Mouse (Mus musculus) MEL-GATA-1-ER (cell line): ENCODE results near the gene Ppp2r5b.

Experiments used
- DNase-seq: peaks from one replicate; pipeline ENCODE4 v3.0.0-alpha.2; 2012; ENCODE audit warnings: low read depth; ENCODE audit errors: extremely low read depth

Ppp2r5b gene

GRCm38 (mm10) chr19:6235084-6236052, at the start of gene Ppp2r5b:
Gene Ppp2r5b (minus strand): TSS chr19:6235872.
- DNase-seq, result peak; percentile 76

GRCm38 (mm10) chr19:6285226-6285625, 49.6 kb upstream of the Ppp2r5b start:
- no peak for DNase-seq

- DNase-seq, result peak; percentile 87
These were observed 48.8 kb upstream of the Ppp2r5b start for GRCm38 (mm10) chr19:6284502-6284901.

DNA sequence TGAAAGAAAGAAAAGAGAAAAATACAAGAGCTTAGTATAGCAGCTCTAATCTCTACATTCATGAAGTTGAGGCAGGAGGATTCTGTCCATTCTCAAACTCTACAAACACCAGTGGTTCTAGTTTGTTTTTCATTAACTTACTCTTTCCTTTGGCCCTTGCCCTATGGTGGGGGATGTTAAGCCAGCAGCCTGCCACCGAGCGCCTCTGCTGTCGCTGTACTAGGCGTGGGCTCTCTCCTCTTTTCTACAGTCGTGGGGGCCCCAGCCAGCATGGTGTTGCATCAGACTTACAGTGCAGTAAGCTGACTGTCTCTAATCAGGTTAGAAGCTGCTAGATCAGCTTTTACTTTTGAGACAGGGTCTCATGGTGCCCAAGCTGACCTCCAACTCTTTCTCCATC, 47.3 kb upstream of the Ppp2r5b start:
- no peak for DNase-seq

DNA sequence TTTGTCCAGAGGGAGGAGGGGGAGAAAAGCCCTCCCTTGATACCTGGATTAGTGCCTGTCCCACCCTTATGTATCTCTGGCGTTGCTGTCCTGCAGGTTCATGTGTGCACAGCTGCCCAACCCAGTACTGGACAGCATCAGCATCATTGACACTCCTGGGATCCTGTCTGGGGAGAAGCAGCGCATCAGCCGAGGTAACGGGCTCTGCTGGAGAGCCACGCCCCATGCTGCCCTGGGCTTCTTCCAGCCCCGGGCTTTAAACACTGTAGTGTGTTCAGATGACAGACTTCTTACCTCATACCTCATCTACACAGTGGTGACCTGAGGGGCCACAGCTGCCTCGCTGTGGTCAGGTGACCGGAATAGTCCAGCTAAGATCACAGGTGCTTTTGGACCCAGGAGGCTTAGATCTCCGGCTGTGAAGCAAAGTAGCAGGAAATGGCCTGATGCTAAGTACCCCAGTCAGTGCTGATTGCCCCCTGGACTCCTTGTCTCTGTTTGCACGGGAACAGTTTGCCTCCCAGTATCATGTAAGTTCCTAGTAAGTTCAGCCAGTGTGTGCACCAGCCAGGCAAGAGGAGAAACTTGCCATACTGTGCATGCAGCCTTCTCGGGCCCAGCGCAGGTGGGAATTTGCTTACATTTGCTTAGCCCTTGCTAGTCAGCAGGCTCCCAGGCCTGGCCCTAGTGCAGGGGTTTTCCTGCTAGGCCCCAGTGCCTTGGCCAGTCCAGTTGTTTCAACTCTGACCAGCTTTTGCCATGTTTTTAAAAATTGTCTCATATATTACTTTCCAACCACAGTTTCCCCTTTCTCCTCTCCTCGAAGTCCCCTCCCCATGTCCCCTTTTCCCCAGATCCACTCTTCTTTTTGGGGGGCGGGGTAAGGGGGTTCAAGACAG, 45.7 kb upstream of the Ppp2r5b start:
- no peak for DNase-seq

DNA sequence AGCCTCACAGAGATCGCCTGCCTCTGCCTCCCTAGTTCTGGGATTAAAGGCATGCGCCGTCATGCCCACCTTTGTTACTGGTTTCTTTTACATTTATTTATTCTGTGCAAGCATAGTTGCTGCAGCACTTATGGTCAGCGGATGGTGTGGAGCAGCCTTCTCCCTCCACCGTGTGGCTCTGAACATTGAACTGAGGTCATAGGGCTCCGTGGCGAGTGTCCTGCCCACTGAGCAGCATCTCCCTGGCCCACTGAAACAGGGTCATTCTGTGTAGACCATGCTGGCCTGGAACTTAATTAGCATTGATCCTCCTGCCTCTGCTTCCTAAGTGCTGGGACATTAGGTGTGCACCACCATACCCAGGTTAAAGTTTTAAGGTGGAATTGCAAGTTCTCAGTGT, 44.9 kb upstream of the Ppp2r5b start:
- DNase-seq, result no peak

DNA sequence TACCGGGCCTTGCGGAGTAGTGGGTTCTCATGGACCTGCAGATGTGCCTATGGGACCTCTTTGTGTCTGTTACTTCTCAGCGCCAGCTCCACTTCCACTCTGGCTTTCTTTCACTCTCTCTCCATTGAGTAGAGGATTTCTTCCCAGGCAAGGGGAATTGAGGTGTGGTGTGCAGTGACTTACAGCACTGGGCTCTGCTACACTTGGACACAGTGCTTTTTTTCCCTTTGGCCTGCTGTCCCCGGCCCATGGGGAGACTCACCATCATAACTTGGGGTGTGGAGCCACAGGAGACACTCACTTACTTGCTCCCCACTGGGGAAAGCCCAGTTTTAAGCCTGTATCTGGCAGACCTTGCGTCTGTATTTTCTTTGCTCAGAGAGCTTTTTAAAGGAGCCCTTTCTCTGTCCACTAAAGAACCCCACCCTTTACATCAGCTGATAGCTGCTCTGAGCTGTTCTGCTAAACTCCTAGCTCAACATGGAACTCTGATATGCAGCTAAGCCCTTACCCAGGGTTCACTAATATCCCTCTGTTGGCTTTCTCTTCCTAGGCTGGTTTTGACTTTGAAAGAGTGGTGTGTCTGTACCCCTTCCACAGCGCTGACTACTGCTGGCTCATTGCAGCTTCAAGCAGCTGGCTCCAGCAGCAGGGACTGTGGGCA, 43.9 kb upstream of the Ppp2r5b start:
- DNase-seq, result no peak

GRCm38 (mm10) chr19:6278439-6279073, 42.9 kb upstream of the Ppp2r5b start:
- no peak for DNase-seq

DNA sequence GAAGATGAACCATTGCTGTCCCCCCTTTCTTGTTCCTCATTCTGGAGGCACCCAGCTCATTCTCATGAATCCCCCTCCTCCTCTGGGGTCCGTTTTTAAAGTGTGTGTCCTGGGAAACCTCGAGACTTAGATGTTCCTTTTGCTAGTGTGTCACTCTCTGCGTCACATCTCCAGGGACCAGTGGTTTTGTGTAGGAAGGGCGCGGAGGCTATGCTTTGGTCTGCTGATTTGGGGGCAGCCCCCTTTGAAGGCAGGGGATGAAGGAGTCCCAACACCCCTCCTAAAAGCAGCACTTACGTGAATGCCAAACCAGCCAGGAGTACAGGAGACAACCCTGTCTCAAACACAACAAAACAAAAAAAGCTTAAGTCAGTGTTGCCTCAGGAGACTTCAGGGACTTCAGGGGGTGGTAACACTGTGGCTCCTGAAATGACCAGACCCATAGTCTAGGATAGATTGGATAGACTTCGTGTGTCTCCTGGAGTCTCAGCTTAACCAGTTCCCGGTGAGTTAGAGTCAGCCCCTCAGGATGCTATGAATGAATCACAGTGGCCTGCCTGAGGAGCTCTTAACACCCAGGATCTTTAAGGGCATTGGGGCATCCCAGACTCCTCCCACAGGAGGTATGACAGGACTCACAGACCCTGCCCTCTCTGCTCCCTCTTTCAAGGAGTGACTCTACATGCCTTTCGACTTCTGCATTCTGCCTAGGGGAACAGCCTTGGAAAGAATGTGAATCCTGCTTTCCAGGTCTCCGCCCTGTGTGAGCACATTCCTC, 42.2 kb upstream of the Ppp2r5b start:
- peak; percentile 79 for DNase-seq

DNA sequence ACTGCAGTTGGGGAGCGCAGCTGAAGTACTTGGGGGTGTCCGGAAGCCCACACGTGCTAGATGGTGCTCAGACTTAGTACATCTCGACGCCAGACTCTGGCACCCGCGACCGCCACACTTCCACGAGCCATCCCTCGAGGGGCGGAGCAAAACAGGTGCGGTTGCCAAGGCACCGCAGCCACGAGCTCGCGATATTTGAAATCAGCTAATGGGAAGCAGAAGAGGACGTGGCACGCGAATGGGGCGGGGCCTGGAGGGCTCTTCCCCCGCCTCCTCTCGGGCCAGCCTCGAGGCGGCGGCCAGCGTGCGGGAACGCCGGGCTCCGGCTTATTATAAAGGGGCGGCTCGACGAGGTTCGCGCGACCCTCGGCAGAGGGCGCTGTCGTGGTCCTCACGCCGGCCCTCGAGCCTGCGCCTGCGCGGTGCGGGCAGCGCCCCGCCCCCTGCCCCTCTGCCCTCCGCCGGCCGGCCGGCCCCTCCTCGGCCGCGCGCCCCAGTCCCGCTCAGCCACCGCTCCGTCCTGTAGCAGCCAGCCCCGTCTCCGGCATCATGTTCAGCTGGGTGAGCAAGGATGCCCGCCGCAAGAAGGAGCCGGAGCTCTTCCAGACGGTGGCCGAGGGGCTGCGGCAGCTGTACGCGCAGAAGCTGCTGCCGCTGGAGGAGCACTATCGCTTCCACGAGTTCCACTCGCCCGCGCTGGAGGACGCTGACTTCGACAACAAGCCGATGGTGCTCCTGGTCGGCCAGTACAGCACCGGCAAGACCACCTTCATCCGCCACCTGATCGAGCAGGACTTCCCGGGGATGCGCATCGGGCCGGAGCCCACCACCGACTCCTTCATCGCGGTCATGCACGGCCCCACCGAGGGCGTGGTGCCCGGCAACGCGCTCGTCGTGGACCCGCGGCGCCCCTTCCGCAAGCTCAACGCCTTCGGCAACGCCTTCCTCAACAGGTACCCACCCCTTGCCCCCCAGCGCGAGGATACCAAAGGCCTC, 41.1 kb upstream of the Ppp2r5b start, which contains the start of gene Ehd1:
TSS of gene Ehd1 (plus strand) at position 300 of the 996 bp plus-strand sequence.
- peak; percentile 91 for DNase-seq

DNA sequence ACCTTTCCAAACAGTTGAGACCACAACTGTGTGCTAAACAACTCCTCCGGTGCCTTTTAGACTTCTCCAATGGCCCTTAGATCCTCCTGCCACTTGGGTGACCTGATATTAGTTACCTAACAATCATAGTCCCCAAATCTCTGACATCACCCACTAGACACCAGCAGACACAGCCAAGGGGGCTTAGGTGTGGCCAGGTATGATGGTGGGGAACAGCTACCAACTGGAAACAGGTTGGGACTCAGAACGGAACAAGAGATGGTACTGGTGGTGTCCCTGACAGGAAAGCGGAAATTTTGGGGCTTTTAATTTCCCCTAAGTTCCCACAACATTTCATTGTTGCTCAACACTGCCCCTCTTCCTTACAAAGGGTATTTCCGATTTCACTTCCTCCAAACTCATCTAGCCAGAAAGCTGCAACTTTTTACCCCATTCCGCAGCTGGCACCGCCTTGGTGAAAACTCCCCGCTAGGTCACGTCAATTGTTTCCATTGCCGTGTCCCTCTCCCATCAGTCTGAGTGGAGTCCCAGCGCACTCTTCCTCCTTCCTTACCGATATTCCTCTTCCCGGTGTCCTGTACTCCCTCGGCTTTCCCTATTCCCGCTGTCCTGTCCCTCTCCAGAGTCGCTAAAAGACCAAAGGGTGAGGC, 40.2 kb upstream of the Ppp2r5b start:
- DNase-seq, result no peak

- no peak for DNase-seq
These were observed 38.4 kb upstream of the Ppp2r5b start for GRCm38 (mm10) chr19:6273998-6274608.

DNA sequence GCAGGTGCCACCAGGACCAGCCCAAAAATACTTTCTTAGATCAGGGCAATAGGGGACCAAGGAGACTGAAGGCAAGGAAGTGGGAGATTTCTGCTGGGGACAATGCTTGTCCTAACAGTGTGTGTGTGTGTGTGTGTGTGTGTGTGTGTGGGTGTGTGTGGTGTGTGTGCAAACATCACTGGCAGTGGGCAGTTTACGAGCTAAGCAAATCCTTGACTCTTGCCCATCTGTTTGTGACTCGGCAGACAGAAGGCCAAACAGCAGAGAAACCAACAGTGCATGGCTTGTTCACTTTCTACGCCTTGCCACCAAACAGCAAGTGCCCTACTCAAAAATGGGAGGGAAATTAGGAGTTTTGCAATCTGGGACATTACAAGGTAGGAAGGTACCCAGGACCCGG, 37.9 kb upstream of the Ppp2r5b start:
- DNase-seq, result no peak

GRCm38 (mm10) chr19:6272738-6273137, 37.1 kb upstream of the Ppp2r5b start:
- no peak for DNase-seq

GRCm38 (mm10) chr19:6272053-6272452, 36.4 kb upstream of the Ppp2r5b start:
- DNase-seq, result no peak

GRCm38 (mm10) chr19:6271206-6271605, 35.5 kb upstream of the Ppp2r5b start:
- no peak for DNase-seq

GRCm38 (mm10) chr19:6270661-6271060, 35.0 kb upstream of the Ppp2r5b start:
- no peak for DNase-seq
